Mouse (Mus musculus) kidney, embryonic 14.5 days (tissue): ENCODE results near the gene Polk. TPM values are rescaled to one million over a fixed set of nuclear protein-coding genes. Genes with fewer than 3 reads are reported as not detected.
A peak's percentile ranks its signal among the peaks of the same experiment; 100 is the strongest.

Experiments
- ATAC-seq: fragments of 200-750 bp; cut with Nextera tagmentation; 2 replicates; pipeline ENCODE4 v1.8.0; 2017; ENCODE audit warnings: moderate number of reproducible peaks, mild to moderate bottlenecking, moderate TSS enrichment, moderate library complexity; ENCODE audit not compliant: low FRiP score, low TSS enrichment
- H3K27ac ChIP-seq: fragments of 300-500 bp; sonication (generic); 2 replicates; pipeline ENCODE4 v1.5.1; 2014; ENCODE audit warnings: low read depth, mild to moderate bottlenecking, low read length, moderate library complexity, mixed read lengths
- H3K27me3 ChIP-seq: fragments of 300-500 bp; sonication (generic); 2 replicates; pipeline ENCODE4 v1.6.1; 2014; ENCODE audit warnings: mild to moderate bottlenecking, low read length; ENCODE audit not compliant: control insufficient read depth, insufficient read depth
- H3K36me3 ChIP-seq: fragments of 300-500 bp; sonication (generic); 2 replicates; pipeline ENCODE4 v1.6.1; 2014; ENCODE audit warnings: low read length, mixed read lengths; ENCODE audit not compliant: control insufficient read depth, insufficient read depth
- H3K4me1 ChIP-seq: fragments of 300-500 bp; sonication (generic); 2 replicates; pipeline ENCODE4 v1.6.1; 2014; ENCODE audit warnings: low read length, mixed read lengths; ENCODE audit not compliant: control insufficient read depth, insufficient read depth
- H3K4me2 ChIP-seq: fragments of 300-500 bp; sonication (generic); replicated peaks from 2 replicates; pipeline ENCODE4 v1.6.1; 2014; ENCODE audit warnings: low read depth, mild to moderate bottlenecking, low read length
- H3K4me3 ChIP-seq: fragments of 300-500 bp; sonication (generic); 2 replicates; pipeline ENCODE4 v1.5.1; 2014; ENCODE audit warnings: mild to moderate bottlenecking, low read length
- H3K9ac ChIP-seq: fragments of 300-500 bp; sonication (generic); 2 replicates; pipeline ENCODE4 v1.6.1; 2014; ENCODE audit warnings: low read depth, mild to moderate bottlenecking, low read length, moderate library complexity
- H3K9me3 ChIP-seq: fragments of 300-500 bp; sonication (generic); 2 replicates; pipeline ENCODE4 v1.6.1; 2016; ENCODE audit warnings: low read length; ENCODE audit not compliant: control insufficient read depth
- WGBS: fragments of 180-500 bp; shearing (Covaris S2); extraction: QIAGEN DNeasy Blood & Tissue Kit; methylation state at CpG from one replicate; pipeline ENCODE4 v1.1.7; 2014; 5-methylcytosine and 5-hydroxymethylcytosine counted together
- polyA plus RNA-seq: library from polyadenylated mRNA; unstranded; fragments of >200 nt; fragmentation: Nextera tagmentation; extraction: Ambion mirVana; gene quantifications from 2 replicates; pipeline ENCODE4 v1.2.1, GENCODE M21; 2014

Polk gene
- polyA plus RNA-seq, 1 experiment from 2014 or later = 10.8 TPM

DNA sequence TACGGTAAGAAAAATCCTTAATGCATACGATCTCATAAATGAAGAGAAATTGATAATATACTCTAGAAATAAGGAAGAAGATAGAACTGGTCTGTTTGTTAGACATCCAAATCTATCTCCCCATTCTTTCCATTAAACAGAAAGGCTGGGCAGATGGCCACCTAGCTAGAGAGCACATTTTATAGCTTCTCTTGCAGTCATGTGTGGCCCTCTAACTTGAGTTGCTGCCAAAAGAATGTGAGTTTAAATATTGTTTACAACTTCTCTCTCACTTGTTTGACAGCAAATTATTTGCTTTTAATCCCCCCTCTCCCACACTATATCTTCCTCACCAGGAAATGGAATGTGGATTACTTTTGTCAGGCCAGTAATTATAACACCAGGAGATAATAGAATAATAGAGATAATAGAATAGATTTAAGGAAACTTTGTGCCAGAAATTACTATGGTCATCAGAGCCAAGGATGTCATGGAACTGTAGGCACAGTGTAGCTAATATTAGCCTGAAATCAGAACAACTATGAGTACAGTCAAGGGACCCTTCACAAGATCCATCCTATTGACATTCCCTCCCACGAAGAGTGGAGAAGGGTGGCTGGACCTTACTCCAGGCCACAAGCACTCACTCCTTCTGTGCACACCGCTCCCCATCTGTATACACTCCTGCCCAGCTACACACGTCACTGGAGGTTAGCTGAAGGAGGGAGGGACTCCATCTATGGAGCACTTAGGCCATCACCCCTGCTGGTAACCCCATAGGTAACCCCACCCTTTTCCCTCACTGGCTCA lies 28.0 kb downstream of the Polk start:
- Histone ChIP-seq H3K27ac (no peak overlapping the region), H3K4me3 (no peak overlapping the region), H3K4me2 (no peak overlapping the region), H3K4me1 (0 out of 2 replicates have a peak, but pooled peaks cover 2% of the 10 kb centered on the region), H3K9ac (no peak overlapping the region), H3K27me3 (no peaks in the 10 kb centered on the region), H3K36me3 (no peaks in the 10 kb centered on the region), H3K9me3 (no peaks in the 10 kb centered on the region)
- no peak for ATAC-seq
- WGBS = 83% methylated on average over 5 of the region's 5 CpGs

DNA sequence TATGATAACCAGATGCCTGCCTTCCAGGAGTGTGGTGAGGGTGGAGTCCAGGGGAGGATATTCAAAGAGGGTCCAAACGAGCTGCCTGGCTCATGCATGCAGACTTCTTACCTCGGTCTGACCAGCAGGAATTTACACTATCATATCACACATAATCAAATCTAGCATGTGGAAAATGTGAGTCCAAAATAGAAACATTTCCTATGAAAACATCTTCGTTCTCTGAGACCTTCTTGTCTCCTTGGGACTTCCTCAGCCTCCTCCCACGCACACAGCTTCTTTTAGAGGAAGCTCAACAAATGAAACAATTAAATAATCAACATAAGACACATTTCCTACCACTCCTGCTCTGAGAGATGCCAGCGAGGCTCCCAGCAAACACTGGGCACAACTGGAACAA lies 30.5 kb downstream of the Polk start:
- Histone ChIP-seq H3K27ac (0 out of 2 replicates have a peak overlapping the region, but pooled peaks have one; percentile 30), H3K4me1 (0 out of 2 replicates have a peak, but pooled peaks cover 2% of the 10 kb centered on the region), H3K9me3 (no peaks in the 10 kb centered on the region), H3K4me3 (no peak overlapping the region), H3K27me3 (no peaks in the 10 kb centered on the region), H3K4me2 (no peak overlapping the region), H3K36me3 (no peaks in the 10 kb centered on the region), H3K9ac (no peak overlapping the region)
- WGBS = 53% methylated on average over 5 of the region's 5 CpGs
- ATAC-seq = no peak

DNA sequence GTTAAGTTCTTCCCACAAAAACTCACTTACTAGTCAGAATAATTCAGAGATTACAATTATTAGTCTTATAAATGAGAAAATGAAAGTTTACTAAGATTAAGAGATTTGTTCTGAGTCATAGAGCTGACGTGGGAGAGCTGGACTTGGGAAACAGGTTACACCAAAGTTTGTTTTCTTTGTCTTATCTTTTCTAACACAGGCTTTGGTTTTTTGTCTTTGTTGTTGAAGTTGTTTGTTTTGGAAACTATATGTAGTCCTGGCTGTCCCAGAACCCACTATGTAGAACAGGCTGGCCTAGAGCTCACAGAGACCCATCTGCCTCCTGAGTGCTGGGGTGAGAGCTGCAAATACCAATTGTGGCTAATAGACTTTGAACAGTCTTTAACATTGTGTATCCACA lies 31.1 kb downstream of the Polk start:
- H3K9me3 ChIP-seq = no peaks in the 10 kb centered on the region
- ATAC-seq = no peak
- H3K27ac ChIP-seq = no peak overlapping the region

DNA sequence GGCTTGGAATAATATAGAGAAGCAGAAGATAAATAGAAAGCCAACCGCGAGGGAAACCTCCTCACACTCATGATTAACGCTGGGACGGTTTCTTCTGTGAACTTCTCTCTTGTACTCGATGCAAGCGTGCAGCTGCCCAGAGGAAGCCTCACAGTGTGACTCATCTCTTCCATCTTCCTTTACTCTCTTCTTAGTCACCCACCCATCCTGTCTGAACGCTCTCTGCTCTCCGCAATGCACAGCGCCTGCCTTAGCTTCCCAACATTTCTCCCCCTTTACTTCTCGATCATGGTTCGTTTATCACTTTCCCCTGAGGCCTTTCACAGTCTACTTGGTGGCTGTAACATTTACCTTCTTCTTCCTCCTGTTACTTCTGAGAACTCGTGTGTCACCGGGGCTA lies 31.7 kb downstream of the Polk start:
- no peak overlapping the region for H3K9ac ChIP-seq
- H3K4me3 ChIP-seq = no peak overlapping the region
- no peak for ATAC-seq
- H3K27ac ChIP-seq = no peak overlapping the region
- WGBS = 78% methylated on average over 13 of the region's 13 CpGs
- no peak overlapping the region for H3K4me2 ChIP-seq
- 0 out of 2 replicates have a peak, but pooled peaks cover 2% of the 10 kb centered on the region for H3K4me1 ChIP-seq
- H3K27me3 ChIP-seq = no peaks in the 10 kb centered on the region
- H3K36me3 ChIP-seq = no peaks in the 10 kb centered on the region
- no peaks in the 10 kb centered on the region for H3K9me3 ChIP-seq

More for the DNA sequence above, 31.1 kb downstream of the Polk start:
- Histone ChIP-seq H3K4me1 (0 out of 2 replicates have a peak, but pooled peaks cover 2% of the 10 kb centered on the region), H3K27me3 (no peaks in the 10 kb centered on the region), H3K4me2 (no peak overlapping the region), H3K9ac (no peak overlapping the region), H3K4me3 (no peak overlapping the region), H3K36me3 (no peaks in the 10 kb centered on the region)
- WGBS = 74% methylated on average over 1 of the region's 1 CpGs

GRCm38 (mm10) chr13:96507541-96507940 lies 34.8 kb downstream of the Polk start:
- Histone ChIP-seq H3K4me3 (no peak overlapping the region), H3K36me3 (no peaks in the 10 kb centered on the region), H3K4me2 (no peak overlapping the region), H3K9me3 (no peaks in the 10 kb centered on the region), H3K9ac (no peak overlapping the region), H3K4me1 (0 out of 2 replicates have a peak, but pooled peaks cover 2% of the 10 kb centered on the region), H3K27ac (no peak overlapping the region), H3K27me3 (no peaks in the 10 kb centered on the region)
- WGBS = 91% methylated on average over 4 of the region's 4 CpGs
- ATAC-seq = no peak

- Histone ChIP-seq H3K4me1 (no peaks in the 10 kb centered on the region), H3K4me3 (no peak overlapping the region), H3K9ac (no peak overlapping the region), H3K9me3 (no peaks in the 10 kb centered on the region), H3K27me3 (no peaks in the 10 kb centered on the region), H3K36me3 (no peaks in the 10 kb centered on the region), H3K4me2 (no peak overlapping the region), H3K27ac (no peak overlapping the region)
- 59% methylated on average over 6 of the region's 6 CpGs for WGBS
- ATAC-seq = no peak
Measured at GRCm38 (mm10) chr13:96506313-96506712, 36.1 kb downstream of the Polk start.

GRCm38 (mm10) chr13:96505661-96506060 lies 36.7 kb downstream of the Polk start:
- no peaks in the 10 kb centered on the region for H3K4me1 ChIP-seq
- H3K9ac ChIP-seq = no peak overlapping the region
- H3K27ac ChIP-seq = no peak overlapping the region
- no peaks in the 10 kb centered on the region for H3K36me3 ChIP-seq
- no peaks in the 10 kb centered on the region for H3K9me3 ChIP-seq
- no peak overlapping the region for H3K4me3 ChIP-seq
- no peak overlapping the region for H3K4me2 ChIP-seq
- 84% methylated on average over 4 of the region's 4 CpGs for WGBS
- no peak for ATAC-seq
- H3K27me3 ChIP-seq = no peaks in the 10 kb centered on the region

DNA sequence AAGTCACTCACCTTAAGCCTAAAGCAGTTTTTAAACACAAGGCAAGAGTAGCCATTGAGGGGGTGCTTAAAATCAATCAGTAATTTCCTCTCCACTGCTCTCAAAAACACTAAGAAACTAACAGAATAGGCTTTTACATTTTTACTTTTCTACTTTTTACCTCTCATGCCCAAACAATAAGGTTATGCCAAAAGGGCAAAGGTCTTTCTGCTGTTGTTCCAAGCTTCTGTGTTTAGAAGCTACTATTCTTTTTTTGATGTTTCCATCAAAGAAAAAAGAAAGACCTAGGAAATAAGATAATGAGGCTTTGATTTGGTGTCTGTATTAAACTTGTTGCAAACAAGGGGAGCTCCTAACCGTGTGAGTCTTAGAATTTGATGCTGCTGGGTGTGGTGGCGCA lies 42.5 kb downstream of the Polk start:
- WGBS = 86% methylated on average over 2 of the region's 2 CpGs
- ATAC-seq = no peak
- H3K36me3 ChIP-seq = no peaks in the 10 kb centered on the region

DNA sequence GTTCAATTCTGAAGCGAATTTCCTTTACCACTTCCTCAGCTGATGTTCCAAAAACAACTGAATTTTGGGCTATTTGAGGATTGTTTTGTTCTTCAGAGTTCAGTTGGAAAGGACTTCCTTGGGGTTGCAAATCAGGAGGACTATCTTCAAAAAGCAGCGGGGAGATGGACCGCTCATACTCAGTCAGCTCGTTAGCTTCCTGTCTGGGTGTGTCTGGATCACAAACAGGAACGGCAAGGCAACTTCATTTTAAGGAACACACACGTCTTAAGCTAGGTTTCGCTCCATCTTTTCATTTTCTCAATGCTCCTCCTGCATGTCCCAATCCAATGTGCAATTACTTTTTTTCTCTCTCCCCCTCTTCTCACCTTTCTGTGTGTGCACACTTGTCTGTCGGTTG lies 45.7 kb downstream of the Polk start:
- H3K36me3 ChIP-seq = no peaks in the 10 kb centered on the region

More for the DNA sequence above, 42.5 kb downstream of the Polk start:
- Histone ChIP-seq H3K27ac (no peak overlapping the region), H3K27me3 (no peaks in the 10 kb centered on the region), H3K9ac (no peak overlapping the region), H3K4me1 (no peaks in the 10 kb centered on the region), H3K4me2 (no peak overlapping the region), H3K9me3 (no peaks in the 10 kb centered on the region), H3K4me3 (no peak overlapping the region)

More for the DNA sequence above, 45.7 kb downstream of the Polk start:
- ATAC-seq = no peak
- Histone ChIP-seq H3K4me3 (no peak overlapping the region), H3K4me1 (no peaks in the 10 kb centered on the region), H3K4me2 (no peak overlapping the region), H3K27me3 (no peaks in the 10 kb centered on the region), H3K27ac (no peak overlapping the region), H3K9me3 (no peaks in the 10 kb centered on the region), H3K9ac (no peak overlapping the region)
- WGBS = 81% methylated on average over 8 of the region's 8 CpGs
